17 mouse cellular contexts compared by ENCODE assay signal in the genomic region with DNA sequence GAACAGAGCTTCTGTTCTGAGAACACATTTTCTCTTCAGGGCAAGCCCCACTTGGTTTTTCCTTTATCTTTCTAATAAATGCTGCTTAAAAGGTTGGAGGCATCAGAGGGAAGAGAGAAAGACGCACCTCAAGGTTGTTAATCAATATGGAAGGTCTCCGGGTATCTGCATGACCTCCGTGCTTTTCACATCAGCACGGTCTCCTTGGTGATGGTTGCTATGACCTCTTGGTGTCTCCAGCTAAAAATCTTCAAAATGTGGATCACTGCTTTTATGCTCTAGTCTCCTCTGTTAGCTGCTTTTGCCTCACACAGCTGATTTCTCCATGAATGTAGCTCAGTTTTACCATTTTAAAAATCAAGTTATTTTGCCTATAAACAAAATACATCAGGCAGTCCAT. TPM values are rescaled to one million over a fixed set of nuclear protein-coding genes. Genes with fewer than 3 reads are reported as not detected.
DNase-seq lines count a peak whose midpoint lies in the region; ATAC-seq and TF ChIP-seq lines count a peak whose summit lies in the region.
"Had no signal": no experiment of that assay in that cellular context is flagged by ENCODE, and none has a peak within 500 bp of the region (broad histone marks: within the 10 kb centered on the region; RNA-seq: fewer than 3 reads in every experiment).

No protein-coding gene starts in this region.

- H3K9me3 ChIP-seq in hindbrain, embryonic 16.5 days (ENCODE audit: control insufficient read depth, low read length): no peaks in the 10 kb centered on the region
- H3K9me3 ChIP-seq in midbrain, embryonic 15.5 days: no peaks in the 10 kb centered on the region
- no peaks in the 10 kb centered on the region for H3K9me3 ChIP-seq in kidney, embryonic 16.5 days (ENCODE audit: low read length)
- H3K9me3 ChIP-seq: kidney, embryonic 15.5 days; liver, embryonic 12.5 days; lung, embryonic 15.5 days had no signal

- DNase-seq in cerebellum, adult 9-10 months: peak; percentile 9
- no peak for DNase-seq in cerebellum, adult 11 months
- DNase-seq in brain, embryonic 14.5 days (ENCODE audit: low read depth): peak; percentile 43
- DNase-seq in left cerebral cortex, postnatal 4 days: no peak
- no peak for DNase-seq in kidney, adult 9 months
- DNase-seq: heart, postnatal 14 days; right cerebral cortex, postnatal 25 days; thymus, postnatal 36 days had no signal

- no peak for TF ChIP-seq CTCF in brain, embryonic 14.5 days (IDR thresholded peaks at IDR 0.05; ENCODE audit: borderline replicate concordance, extremely low read depth, insufficient read depth, insufficient read length)

- no peak overlapping the region for H3K4me2 ChIP-seq in hindbrain, embryonic 16.5 days (ENCODE audit: low read length)
- H3K4me2 ChIP-seq in midbrain, embryonic 15.5 days: no peak overlapping the region
- H3K4me2 ChIP-seq in kidney, embryonic 16.5 days (replicated peaks; ENCODE audit: low read depth, low read length): no peak overlapping the region
- H3K4me2 ChIP-seq: heart, embryonic 11.5 days; kidney, embryonic 15.5 days; liver, embryonic 12.5 days; lung, embryonic 15.5 days had no signal

- H3K9ac ChIP-seq in hindbrain, embryonic 16.5 days (ENCODE audit: low read depth, low read length): no peak overlapping the region
- no peak overlapping the region for H3K9ac ChIP-seq in midbrain, embryonic 15.5 days
- no peak overlapping the region for H3K9ac ChIP-seq in kidney, embryonic 16.5 days (replicated peaks; ENCODE audit: low read length)
- H3K9ac ChIP-seq: kidney, embryonic 15.5 days; liver, embryonic 12.5 days; lung, embryonic 15.5 days had no signal

- TF ChIP-seq POLR2A in brain, embryonic 14.5 days (IDR thresholded peaks at IDR 0.05; ENCODE audit: borderline replicate concordance, extremely low read depth, insufficient read depth, insufficient read length, poor library complexity, severe bottlenecking): no peak

- no peak overlapping the region for H3K4me3 ChIP-seq in hindbrain, embryonic 16.5 days (ENCODE audit: low read length)
- H3K4me3 ChIP-seq in midbrain, embryonic 15.5 days: no peak overlapping the region
- H3K4me3 ChIP-seq in kidney, embryonic 16.5 days (ENCODE audit: low read length): no peak overlapping the region
- H3K4me3 ChIP-seq: kidney, embryonic 15.5 days; liver, embryonic 12.5 days; lung, embryonic 15.5 days; myocyte had no signal

- intact Hi-C loops in left cerebral cortex, postnatal 4 days (cut with DNase I): no loop called here

- H3K4me1 ChIP-seq in hindbrain, embryonic 16.5 days (ENCODE audit: control insufficient read depth, insufficient read depth, low read depth, low read length): peaks cover 22% of the 10 kb centered on the region
- peaks cover 28% of the 10 kb centered on the region for H3K4me1 ChIP-seq in midbrain, embryonic 15.5 days
- peaks cover 14% of the 10 kb centered on the region for H3K4me1 ChIP-seq in kidney, embryonic 16.5 days (ENCODE audit: insufficient read depth, low read length)

- no peak overlapping the region for H3K27ac ChIP-seq in hindbrain, embryonic 16.5 days (ENCODE audit: low read depth, low read length)
- peak overlapping the region; percentile 46 for H3K27ac ChIP-seq in midbrain, embryonic 15.5 days
- H3K27ac ChIP-seq in kidney, embryonic 16.5 days (ENCODE audit: low read length): no peak overlapping the region
- H3K27ac ChIP-seq: kidney, embryonic 15.5 days; liver, embryonic 12.5 days; lung, embryonic 15.5 days had no signal

- H3K36me3 ChIP-seq in hindbrain, embryonic 16.5 days (ENCODE audit: control insufficient read depth, insufficient read depth, low read length): no peaks in the 10 kb centered on the region
- H3K36me3 ChIP-seq in midbrain, embryonic 15.5 days (replicated peaks): no peaks in the 10 kb centered on the region
- no peaks in the 10 kb centered on the region for H3K36me3 ChIP-seq in kidney, embryonic 16.5 days (ENCODE audit: insufficient read depth, low read length)
- H3K36me3 ChIP-seq: kidney, embryonic 15.5 days; liver, embryonic 12.5 days; lung, embryonic 15.5 days had no signal

- WGBS in hindbrain, embryonic 16.5 days: 17% methylated on average over 4 of the region's 4 CpGs
- 13% methylated on average over 4 of the region's 4 CpGs for WGBS in midbrain, embryonic 15.5 days
- WGBS in kidney, embryonic 16.5 days: 69% methylated on average over 4 of the region's 4 CpGs

- 0 out of 2 replicates have a peak, but pooled peaks have one; percentile 35 for ATAC-seq in hindbrain, embryonic 16.5 days
- ATAC-seq in midbrain, embryonic 15.5 days (replicated peaks): 0 out of 2 replicates have a peak, but pooled peaks have one; percentile 18
- ATAC-seq in kidney, embryonic 16.5 days (ENCODE audit: low FRiP score, low TSS enrichment): no peak
- ATAC-seq: liver, embryonic 12.5 days had no signal

- H3K27me3 ChIP-seq in hindbrain, embryonic 16.5 days (replicated peaks; ENCODE audit: control insufficient read depth, insufficient read depth, low read length): no peaks in the 10 kb centered on the region
- H3K27me3 ChIP-seq in midbrain, embryonic 15.5 days (replicated peaks): no peaks in the 10 kb centered on the region
- no peaks in the 10 kb centered on the region for H3K27me3 ChIP-seq in kidney, embryonic 16.5 days (ENCODE audit: insufficient read depth, low read length)
- H3K27me3 ChIP-seq: kidney, embryonic 15.5 days; liver, embryonic 12.5 days; lung, embryonic 15.5 days had no signal

RNA-seq across cellular contexts. Expression of a gene that starts 50.6 kb away (rescaled TPM):
- 40.7 and 67.1 TPM in 2 replicates for polyA plus RNA-seq in brain, embryonic 14.5 days (2012; rRNA removed)
- 28.5 and 29.2 TPM in 2 replicates for polyA plus RNA-seq in hindbrain, embryonic 16.5 days (2015; fragmentation: Nextera tagmentation; extraction: Ambion mirVana)
- 41.1 and 41.8 TPM in 2 replicates for polyA plus RNA-seq in midbrain, embryonic 15.5 days (2015; fragmentation: Nextera tagmentation; extraction: Ambion mirVana)
- 10 to 100 TPM; 70.8 to 73.6 TPM for total RNA-seq in left cerebral cortex, postnatal 4 days (2021)
- 12.4 and 16.2 TPM in 2 replicates for polyA plus RNA-seq in kidney, embryonic 16.5 days (2015; fragmentation: Nextera tagmentation; extraction: Ambion mirVana)
- total RNA-seq: MEL had no signal

Comparison
In these comparisons a context has a peak if more than half of its experiments do, and no peak if none do; other contexts are left out.
1. DNase-seq: peak in cerebellum, adult 9-10 months (single experiment) and brain, embryonic 14.5 days (single experiment); none in cerebellum, adult 11 months (single experiment), left cerebral cortex, postnatal 4 days (single experiment) and kidney, adult 9 months (single experiment).